Mouse (Mus musculus) intestine, postnatal 0 days (tissue): ENCODE data around the gene Gm11060. TPM values are rescaled to one million over a fixed set of nuclear protein-coding genes. Genes with fewer than 3 reads are reported as not detected.
A peak's percentile ranks its signal among the peaks of the same experiment; 100 is the strongest.

Source experiments
- ATAC-seq: fragments of 200-750 bp; cut with Nextera tagmentation; 2 replicates; pipeline ENCODE4 v1.8.0; 2017; ENCODE audit warnings: mild to moderate bottlenecking, moderate TSS enrichment, moderate library complexity
- H3K27ac ChIP-seq: fragments of 300-500 bp; sonication (generic); 2 replicates; pipeline ENCODE4 v1.5.1; 2014; ENCODE audit warnings: mild to moderate bottlenecking, low read depth, low read length, moderate library complexity
- H3K27me3 ChIP-seq: fragments of 300-500 bp; sonication (generic); replicated peaks from 2 replicates; pipeline ENCODE4 v1.6.1; 2014; ENCODE audit warnings: low read length, mixed read lengths; ENCODE audit not compliant: control insufficient read depth, insufficient read depth
- H3K36me3 ChIP-seq: fragments of 300-500 bp; sonication (generic); 2 replicates; pipeline ENCODE4 v1.6.1; 2014; ENCODE audit warnings: mild to moderate bottlenecking, moderate library complexity; ENCODE audit not compliant: control insufficient read depth, insufficient read depth
- H3K4me1 ChIP-seq: fragments of 300-500 bp; sonication (generic); replicated peaks from 2 replicates; pipeline ENCODE4 v1.6.1; 2014; ENCODE audit warnings: antibody characterized with exemption, low read length, mixed read lengths; ENCODE audit not compliant: control insufficient read depth, insufficient read depth
- H3K4me2 ChIP-seq: fragments of 300-500 bp; sonication (generic); replicated peaks from 2 replicates; pipeline ENCODE4 v1.6.1; 2014; ENCODE audit warnings: low read depth, mild to moderate bottlenecking, moderate library complexity
- H3K4me3 ChIP-seq: fragments of 300-500 bp; sonication (generic); 2 replicates; pipeline ENCODE4 v1.5.1; 2014; ENCODE audit warnings: low read depth, low read length
- H3K9ac ChIP-seq: fragments of 300-500 bp; sonication (generic); 2 replicates; pipeline ENCODE4 v1.6.1; 2014; ENCODE audit warnings: mild to moderate bottlenecking, low read depth, low read length
- H3K9me3 ChIP-seq: fragments of 300-500 bp; sonication (generic); 2 replicates; pipeline ENCODE4 v1.6.1; 2016; ENCODE audit warnings: mixed run types; ENCODE audit not compliant: control insufficient read depth
- CTCF ChIP-seq: sonication (generic); IDR thresholded peaks from 2 replicates; pipeline ENCODE4 v1.5.1; 2016; ENCODE audit warnings: low read depth, mild to moderate bottlenecking, control low read depth, antibody characterized with exemption, moderate library complexity
- WGBS: fragments of 180-500 bp; shearing (Covaris S2); extraction: QIAGEN DNeasy Blood & Tissue Kit; methylation state at CpG from one replicate; pipeline ENCODE4 v1.1.7; 2014; 5-methylcytosine and 5-hydroxymethylcytosine counted together
- polyA plus RNA-seq: library from polyadenylated mRNA; unstranded; fragments of >200 nt; fragmentation: Nextera tagmentation; extraction: Ambion mirVana; gene quantifications from 2 replicates; pipeline ENCODE4 v1.2.1, GENCODE M21; 2015

The Gm11060 gene
- polyA plus RNA-seq: not detected in 2 replicates

- WGBS: 87% methylated on average over 2 of the region's 2 CpGs
- no peak for ATAC-seq
These were observed at the start of gene Gm11060 for GRCm38 (mm10) chr2:105091718-105092117. Gm11060 (plus strand) TSS chr2:105092018.

DNA sequence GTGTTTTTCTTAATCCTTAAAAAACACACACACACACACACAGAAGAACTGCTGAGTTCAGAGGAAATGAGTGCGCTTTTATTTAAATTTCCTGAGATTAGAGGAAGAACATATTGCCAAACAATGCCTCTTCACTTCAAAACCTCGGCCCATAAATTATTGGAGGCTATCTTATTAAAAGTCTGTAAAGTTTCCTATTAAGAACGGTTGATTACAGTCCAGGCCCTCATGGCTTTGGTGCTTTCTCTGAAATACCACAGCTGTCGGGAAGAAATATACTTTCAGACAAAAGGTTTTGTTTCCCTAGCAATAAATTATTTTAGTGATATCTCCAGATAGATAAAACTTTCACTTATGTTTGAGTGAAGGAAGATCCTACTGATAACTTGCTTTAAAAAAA is 48.7 kb upstream of the Gm11060 start:
- Histone ChIP-seq H3K27me3 (no peaks in the 10 kb centered on the region), H3K9ac (no peak overlapping the region), H3K4me1 (no peaks in the 10 kb centered on the region), H3K4me2 (no peak overlapping the region), H3K27ac (no peak overlapping the region), H3K36me3 (no peaks in the 10 kb centered on the region), H3K9me3 (no peaks in the 10 kb centered on the region), H3K4me3 (no peak overlapping the region)
- no peak for TF ChIP-seq CTCF
- WGBS: 49% methylated on average over 4 of the region's 4 CpGs
- no peak for ATAC-seq

More at GRCm38 (mm10) chr2:105091718-105092117, at the start of gene Gm11060:
- H3K4me3 ChIP-seq: no peak within 1 kb of the TSS
- no peak within 1 kb of the TSS for H3K4me2 ChIP-seq
- H3K27ac ChIP-seq: no peak within 1 kb of the TSS
- no peaks in the 10 kb centered on the region for H3K4me1 ChIP-seq
- H3K27me3 ChIP-seq: no peaks in the 10 kb centered on the region
- no peaks in the 10 kb centered on the region for H3K9me3 ChIP-seq
- no peaks in the 10 kb centered on the region for H3K36me3 ChIP-seq
- no peak for TF ChIP-seq CTCF
- no peak within 1 kb of the TSS for H3K9ac ChIP-seq

DNA sequence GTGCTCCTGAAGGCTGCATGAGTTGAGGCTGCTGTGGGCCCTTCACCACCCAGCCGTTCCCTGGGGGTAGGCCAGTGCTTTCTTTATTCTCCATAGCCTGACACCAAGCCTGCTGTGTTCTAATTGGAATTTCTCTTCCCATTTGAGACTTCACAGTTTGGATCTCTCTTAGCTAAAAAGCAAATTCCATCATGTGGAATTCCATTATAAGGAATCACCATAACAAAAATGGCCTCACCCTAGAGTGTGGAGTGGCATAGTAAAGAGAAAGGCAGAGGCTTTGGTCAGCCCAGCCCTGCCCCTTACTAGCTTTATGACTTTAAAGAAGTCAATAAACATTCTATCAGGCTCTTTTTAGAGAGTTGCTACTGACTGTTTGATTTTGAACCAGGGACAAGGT is 43.5 kb upstream of the Gm11060 start:
- ATAC-seq: no peak
- 70% methylated on average over 1 of the region's 1 CpGs for WGBS

DNA sequence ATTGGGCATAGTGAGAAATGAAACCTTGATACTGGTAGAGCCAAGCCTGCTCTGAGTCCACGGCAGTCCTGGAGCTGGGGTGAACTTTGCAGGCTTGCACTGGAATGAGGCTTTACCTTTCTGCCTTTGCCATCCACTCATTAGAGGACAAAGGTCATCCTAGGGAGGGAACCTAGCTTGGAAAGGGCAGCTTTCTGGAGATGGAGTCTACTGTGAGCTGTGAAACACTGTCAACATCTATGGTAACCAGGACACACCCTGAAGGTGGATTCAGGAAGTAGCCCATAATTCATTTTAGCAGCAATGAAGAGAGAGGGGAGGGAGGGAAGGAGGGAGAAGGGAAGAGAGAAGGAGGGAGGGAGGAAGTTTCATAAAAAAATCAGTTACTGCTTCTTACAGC is 36.3 kb upstream of the Gm11060 start:
- H3K4me2 ChIP-seq: no peak overlapping the region
- 25% methylated on average over 1 of the region's 1 CpGs for WGBS
- no peak overlapping the region for H3K27ac ChIP-seq
- peak; percentile 66 for ATAC-seq
- TF ChIP-seq CTCF: no peak
- no peak overlapping the region for H3K9ac ChIP-seq
- no peaks in the 10 kb centered on the region for H3K9me3 ChIP-seq
- H3K27me3 ChIP-seq: no peaks in the 10 kb centered on the region
- H3K4me3 ChIP-seq: no peak overlapping the region
- H3K4me1 ChIP-seq: no peaks in the 10 kb centered on the region
- no peaks in the 10 kb centered on the region for H3K36me3 ChIP-seq

More for the DNA sequence above, 43.5 kb upstream of the Gm11060 start:
- Histone ChIP-seq H3K9ac (no peak overlapping the region), H3K27me3 (no peaks in the 10 kb centered on the region), H3K36me3 (no peaks in the 10 kb centered on the region), H3K9me3 (no peaks in the 10 kb centered on the region), H3K4me3 (no peak overlapping the region), H3K4me2 (no peak overlapping the region), H3K27ac (no peak overlapping the region), H3K4me1 (no peaks in the 10 kb centered on the region)
- no peak for TF ChIP-seq CTCF

DNA sequence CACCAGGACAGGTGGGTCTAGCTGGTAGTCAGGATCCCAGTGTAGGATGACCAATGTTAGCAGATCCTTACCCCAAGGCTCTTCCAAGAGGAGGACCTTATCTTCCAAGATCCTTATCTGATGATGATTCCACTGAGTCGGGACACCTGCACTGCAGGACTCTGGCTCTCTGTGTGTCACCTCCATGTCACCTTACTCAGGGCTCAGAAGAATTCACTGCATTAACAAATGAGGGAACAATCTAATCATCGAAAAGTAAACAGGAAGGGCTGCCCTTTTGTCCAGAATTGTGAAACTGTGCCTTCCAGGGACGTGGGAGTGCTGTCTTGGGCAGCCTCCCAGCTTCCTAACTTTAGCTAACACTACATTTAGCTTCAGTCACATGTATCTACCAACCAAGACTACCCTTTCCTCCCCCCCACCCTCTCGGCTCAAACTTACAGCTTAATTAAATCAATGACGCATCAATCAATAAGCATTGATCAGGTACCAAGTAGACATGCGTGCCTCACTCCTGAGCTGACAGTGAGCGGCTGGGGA is 33.2 kb upstream of the Gm11060 start:
- no peak for ATAC-seq
- no peak for TF ChIP-seq CTCF

DNA sequence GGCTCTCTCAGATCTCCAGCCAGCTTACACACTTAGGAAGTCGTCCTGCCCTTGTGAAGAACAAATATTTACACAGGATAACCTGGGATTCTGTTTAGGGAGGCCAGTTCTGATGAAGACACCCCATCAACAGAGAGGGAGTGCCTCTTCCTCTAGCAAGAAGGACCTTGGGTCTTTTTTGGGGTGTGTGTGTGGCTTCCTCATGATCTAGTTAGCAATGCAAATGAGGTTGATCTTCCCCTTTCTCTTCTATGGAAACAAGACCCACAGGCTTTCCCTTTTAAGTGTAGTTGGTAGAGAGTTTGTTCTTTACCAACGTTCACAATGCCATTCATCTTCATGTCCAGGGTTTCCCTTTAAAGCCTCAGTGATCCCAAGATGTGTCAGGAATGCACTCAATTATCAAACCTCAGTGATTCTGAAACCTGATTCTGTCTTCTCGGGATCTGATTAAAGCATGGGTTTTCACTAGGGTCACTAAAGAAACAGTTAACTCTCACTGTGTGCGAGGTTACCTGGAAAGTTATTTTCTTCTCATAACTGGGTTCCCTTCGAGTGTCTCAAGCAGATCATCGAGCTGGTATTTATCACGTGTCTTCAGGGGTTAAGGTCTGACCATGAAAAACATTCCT is 29.0 kb upstream of the Gm11060 start:
- no peak for ATAC-seq
- Histone ChIP-seq H3K27me3 (no peaks in the 10 kb centered on the region), H3K27ac (no peak overlapping the region), H3K4me3 (no peak overlapping the region), H3K9me3 (no peaks in the 10 kb centered on the region), H3K9ac (no peak overlapping the region), H3K4me1 (no peaks in the 10 kb centered on the region), H3K36me3 (no peaks in the 10 kb centered on the region), H3K4me2 (no peak overlapping the region)
- TF ChIP-seq CTCF: no peak
- 51% methylated on average over 7 of the region's 7 CpGs for WGBS

More for the DNA sequence above, 33.2 kb upstream of the Gm11060 start:
- no peaks in the 10 kb centered on the region for H3K36me3 ChIP-seq
- H3K9me3 ChIP-seq: no peaks in the 10 kb centered on the region
- no peaks in the 10 kb centered on the region for H3K4me1 ChIP-seq
- no peak overlapping the region for H3K4me2 ChIP-seq
- no peaks in the 10 kb centered on the region for H3K27me3 ChIP-seq
- H3K9ac ChIP-seq: no peak overlapping the region
- WGBS: 51% methylated on average over 7 of the region's 7 CpGs
- H3K27ac ChIP-seq: no peak overlapping the region
- no peak overlapping the region for H3K4me3 ChIP-seq
